Mouse (Mus musculus) bone marrow, adult 2 months (tissue): ENCODE measurements around the gene Kntc1.

Experiments
- CTCF ChIP-seq: fragments of 200-500 bp; IDR thresholded peaks from 2 replicates; pipeline ENCODE4 v1.5.1; 2011; ENCODE audit warnings: low read length, control low read depth; ENCODE audit not compliant: control insufficient read depth, insufficient read depth
- POLR2A ChIP-seq: fragments of 200-500 bp; IDR thresholded peaks from 2 replicates; pipeline ENCODE4 v1.6.1; 2011; ENCODE audit warnings: low read depth, mild to moderate bottlenecking, control low read depth, low read length, borderline replicate concordance; ENCODE audit not compliant: control insufficient read depth

- TF ChIP-seq CTCF: no peak
- TF ChIP-seq POLR2A: peak; percentile 85; the same call in 1 of the 2 replicates
Observed at GRCm38 (mm10) chr5:123720328-123721311, 28.9 kb upstream of the Kntc1 start, which contains the start of gene Zcchc8.
